Mouse (Mus musculus): ENCODE results near the gene Pf4.
"Not testable (repeated sequence)": the region's sequence is repeated elsewhere in the genome, so short reads cannot be mapped to it uniquely, and the experiment has no call there.

Gene Pf4

DNA sequence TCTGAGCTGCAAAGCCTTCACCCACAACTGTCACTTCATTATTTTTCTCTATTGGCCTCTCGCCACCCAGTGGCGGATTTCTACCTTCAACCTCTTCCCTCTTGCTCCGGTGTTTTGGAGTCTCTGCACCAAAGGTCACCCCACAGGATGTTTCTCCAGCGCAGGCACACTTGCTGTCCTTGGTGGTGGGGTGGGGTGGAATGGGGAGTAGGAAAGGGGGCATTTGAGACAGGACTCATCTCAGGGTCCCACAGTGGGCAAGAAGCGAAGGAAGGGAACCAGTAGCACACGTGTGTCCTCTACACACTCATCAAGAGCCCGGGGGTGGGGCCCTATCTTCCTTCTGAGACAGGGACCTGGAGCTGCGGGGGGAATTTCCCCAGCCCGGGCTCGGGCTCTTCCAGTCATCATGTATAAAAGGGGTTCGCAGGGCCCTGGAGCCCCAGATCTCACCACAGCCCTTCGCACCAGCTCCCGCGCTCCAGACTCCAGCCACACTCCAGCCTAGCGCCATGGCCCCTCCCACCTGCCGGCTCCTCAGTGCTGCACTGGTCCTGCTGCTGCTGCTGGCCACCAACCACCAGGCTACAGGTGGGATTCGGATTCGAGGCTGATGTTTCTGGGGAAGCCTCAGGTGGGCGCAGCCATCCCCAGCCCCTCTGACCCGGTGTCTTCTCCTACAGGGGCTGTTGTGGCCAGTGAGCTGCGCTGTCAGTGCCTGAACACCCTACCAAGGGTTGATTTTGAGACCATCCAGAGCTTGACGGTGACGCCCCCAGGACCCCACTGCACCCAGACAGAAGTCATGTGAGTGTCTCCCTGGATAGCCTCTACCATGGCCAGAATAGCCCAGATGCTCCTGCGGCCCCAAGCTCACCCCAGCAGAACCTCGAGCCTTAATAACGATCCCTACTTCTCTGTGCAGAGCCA lies 13.7 kb downstream of the Pf4 start, which contains the start of gene Cxcl3:
Gene Cxcl3, plus strand, starts transcription at position 445 of the 930 bp plus-strand sequence.
- DNase-seq (ENCODE audit: extremely low read depth, insufficient read length, low spot score) = peak; percentile 63

DNA sequence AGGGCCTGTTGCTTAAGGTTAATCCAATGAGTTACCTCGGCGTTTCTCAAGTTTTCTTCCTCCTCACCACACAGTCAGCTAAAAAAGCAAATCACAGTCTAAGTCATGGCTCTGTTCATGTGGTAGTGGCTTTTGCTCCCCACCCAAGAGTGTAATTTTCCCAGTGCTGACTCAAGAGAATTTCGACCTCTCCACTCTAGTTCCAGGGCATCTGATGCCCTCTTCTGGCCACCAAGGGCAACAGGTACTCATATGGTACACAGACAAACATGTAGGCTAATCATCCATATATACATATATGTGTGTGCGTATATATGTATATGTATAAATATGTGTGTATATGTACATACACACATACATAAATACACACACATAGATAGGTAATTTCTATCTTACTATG lies 15.9 kb downstream of the Pf4 start:
- peak; percentile 37 for DNase-seq (ENCODE audit: extremely low read depth, insufficient read length, low spot score)

DNA sequence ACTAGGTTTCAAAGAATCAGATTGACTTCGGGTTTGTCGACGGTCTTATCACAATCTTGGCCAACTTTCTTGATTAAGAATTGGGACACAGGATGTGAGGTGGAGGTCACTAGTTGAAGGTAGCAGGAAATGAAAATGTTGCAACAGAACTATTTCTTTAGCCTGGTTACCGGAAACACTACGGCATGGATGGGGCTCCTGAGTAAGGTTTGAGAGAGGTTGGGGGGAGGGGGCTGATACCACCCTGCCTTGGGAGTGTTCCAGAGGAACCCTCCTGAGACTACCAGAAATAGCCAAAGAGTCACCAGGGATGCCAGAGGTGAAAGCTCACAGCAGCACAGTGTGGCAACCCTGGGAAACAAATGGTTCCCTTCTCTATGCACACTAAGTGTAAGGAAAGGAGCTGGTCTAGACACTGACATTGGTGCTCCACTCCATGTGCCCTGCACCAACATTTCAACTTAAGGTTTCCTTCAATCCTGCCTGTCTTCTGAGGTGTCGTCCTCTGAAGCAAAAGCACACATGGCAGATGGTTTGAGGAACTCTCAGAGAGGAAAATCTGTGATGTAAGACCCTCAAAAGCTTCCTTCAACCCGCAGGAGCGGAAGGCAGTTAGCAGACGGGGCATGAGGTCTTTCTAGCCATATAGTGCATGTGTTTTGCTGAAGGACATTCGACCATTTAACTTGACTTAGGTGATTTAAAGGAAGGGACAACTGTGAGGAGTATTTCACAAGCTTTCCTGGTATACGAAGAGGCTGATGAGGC lies 17.3 kb downstream of the Pf4 start:
- DNase-seq (ENCODE audit: extremely low read depth, insufficient read length, low spot score) = no peak

DNA sequence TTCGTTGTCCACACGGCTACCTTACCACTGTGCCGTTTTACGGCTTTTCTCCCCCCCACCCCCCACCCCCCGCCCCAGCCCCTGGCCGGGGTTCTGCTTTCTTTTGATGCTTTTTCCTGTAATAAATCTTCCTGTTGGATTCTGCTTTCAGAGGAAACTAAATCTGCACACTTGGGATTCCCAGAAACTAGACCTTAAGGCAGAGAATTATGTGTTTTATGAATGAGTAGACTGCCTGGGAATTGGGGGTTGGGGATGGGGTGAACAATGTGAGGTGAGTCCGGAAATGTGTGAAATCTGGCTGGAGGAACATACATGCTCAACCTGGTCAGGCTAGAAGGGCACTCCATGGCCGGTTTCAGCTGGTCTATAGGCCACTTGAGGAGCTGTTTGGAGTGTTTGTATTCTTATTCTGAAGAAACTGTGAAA lies 17.9 kb downstream of the Pf4 start:
- DNase-seq (ENCODE audit: extremely low read depth, insufficient read length, low spot score) = no peak

DNA sequence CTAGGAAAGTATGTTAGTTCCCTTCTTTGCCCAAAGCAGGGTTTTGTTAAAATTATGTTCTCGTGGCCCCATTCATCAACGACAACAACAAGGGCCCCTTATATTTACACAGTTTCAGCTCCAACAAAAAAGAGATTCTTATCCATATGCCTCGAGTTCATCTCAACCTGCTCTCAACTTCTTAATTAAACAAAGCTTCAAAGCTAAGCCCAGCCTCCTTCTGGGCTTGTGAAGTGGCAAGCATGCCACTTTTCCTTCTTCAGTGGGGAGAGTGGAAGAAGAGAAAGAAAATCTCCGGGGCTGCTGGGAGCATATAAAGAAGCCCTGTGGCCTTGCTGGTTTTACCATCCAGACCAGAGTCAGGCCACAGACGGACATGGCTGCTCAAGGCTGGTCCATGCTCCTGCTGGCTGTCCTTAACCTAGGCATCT lies 22.0 kb downstream of the Pf4 start, which contains the start of gene Cxcl15:
Gene Cxcl15, plus strand, starts transcription at position 340 of the 431 bp plus-strand sequence.
- no peak for DNase-seq (ENCODE audit: extremely low read depth, insufficient read length, low spot score)

DNA sequence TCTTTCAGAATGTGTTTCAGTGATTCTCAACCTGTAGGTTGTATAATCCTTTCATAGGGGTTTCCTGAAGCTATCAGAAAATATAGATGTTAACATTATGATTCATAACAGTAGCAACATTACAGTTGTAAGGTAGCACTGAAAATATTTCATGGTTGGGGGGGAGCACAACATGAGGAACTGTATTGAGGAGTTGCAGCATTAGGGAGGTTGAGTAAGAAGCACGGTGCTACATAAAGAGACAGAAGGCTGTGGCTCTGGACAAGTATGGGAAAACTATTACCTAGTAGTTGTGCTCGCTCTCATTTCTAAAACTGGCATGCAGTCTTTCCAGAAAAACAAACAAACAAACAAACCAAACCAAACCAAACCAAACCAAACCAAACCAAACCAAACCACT lies 23.2 kb downstream of the Pf4 start:
- not testable (repeated sequence) for DNase-seq (ENCODE audit: extremely low read depth, insufficient read length, low spot score)

DNA sequence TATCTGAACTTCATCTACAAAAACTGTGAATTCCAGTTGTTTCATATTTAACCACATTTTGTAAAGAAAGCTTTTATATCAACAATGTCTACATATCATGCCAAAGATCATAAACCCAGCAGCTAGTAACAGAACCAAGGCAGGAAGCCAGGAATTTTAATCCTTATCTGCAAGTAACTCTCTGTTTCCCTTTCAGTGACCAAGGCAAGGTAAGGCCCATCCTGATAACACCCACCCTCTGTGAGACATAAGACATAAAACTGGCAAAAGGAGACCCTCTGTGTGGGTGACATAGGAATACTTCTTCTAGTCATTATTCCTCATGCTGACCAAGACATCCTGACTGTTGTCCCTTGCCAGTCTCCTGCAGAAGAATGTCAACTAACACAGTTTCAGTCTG lies 32.3 kb downstream of the Pf4 start:
- DNase-seq (ENCODE audit: extremely low read depth, insufficient read length, low spot score) = no peak

DNA sequence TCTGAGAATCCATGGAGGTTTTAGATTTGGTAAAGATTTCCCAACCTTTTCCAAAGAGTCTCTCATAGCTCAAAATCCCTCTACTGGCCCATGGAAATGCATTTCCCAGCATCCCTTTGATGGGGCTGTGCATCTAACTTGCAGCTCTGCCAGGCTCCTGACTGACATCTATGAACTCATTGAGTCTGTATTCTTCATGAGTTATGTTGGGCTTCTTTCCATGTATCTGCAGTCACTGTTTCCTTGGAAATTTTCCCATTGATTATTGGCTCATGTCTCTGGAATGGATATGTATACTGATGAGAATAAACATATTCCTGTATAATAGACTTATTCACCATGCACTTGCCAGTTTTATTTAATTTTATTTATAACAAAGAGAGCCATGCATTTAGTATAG lies 33.8 kb downstream of the Pf4 start:
- no peak for DNase-seq (ENCODE audit: extremely low read depth, insufficient read length, low spot score)

DNA sequence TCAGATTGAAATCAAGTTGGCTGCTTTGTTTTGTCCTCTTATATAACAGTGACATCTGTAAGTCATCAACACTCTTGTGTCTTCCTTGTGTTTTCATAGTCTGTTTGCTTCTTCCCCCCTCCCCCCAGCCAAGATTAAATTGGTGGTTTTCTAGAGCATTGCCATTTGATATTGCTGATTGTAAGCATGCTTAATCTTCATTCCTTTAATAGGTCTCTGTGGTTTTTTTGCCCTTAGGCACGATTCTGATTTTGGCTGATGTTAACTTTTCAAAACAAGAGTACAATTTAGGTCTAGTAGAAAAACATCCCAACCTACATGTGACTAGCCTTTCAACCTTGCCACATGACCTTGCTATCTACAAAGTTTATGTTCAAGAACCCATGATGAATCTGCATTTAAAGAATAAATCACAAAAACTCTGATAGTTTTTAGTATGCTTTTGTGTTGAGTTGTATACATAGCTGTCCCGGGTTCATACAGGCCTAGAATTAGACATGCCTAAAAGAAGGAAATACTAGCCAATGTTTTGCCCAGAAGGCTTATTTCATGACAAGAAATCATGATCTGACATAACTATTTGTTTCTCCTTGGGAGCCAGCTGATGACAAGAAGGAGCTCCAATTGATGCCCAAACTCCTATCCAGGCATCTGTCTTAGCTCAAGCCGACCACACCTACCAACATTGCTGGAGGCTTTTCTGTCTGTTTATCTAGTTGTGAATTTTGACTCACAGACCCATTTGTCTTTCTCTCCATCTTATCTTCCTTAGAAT lies 35.1 kb downstream of the Pf4 start:
- DNase-seq (ENCODE audit: extremely low read depth, insufficient read length, low spot score) = no peak

DNA sequence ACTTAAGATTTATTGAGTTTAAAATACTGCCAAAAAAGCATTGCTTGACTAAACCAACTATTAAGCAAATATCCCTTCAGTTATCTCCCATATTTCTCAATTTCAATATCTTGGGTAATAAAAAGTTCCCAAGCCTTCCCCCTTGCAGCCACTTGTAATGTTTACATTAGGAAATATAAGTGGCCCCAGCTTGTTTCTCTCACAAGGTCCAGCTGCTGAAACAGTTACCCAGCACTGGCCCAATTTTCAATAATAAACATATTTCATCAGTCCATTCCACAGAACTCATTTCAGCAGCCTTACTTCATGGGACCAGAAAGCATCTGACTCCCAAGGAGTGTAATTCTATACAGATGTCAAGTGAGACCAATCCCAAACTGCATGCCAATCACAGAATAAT lies 47.5 kb downstream of the Pf4 start:
- no peak for DNase-seq (ENCODE audit: extremely low read depth, insufficient read length, low spot score)
